Mouse (Mus musculus): ENCODE results near the gene Ttc25. TPM values are rescaled to one million over a fixed set of nuclear protein-coding genes. Genes with fewer than 3 reads are reported as not detected.
"Not testable (repeated sequence)": the region's sequence is repeated elsewhere in the genome, so short reads cannot be mapped to it uniquely, and the experiment has no call there.

The Ttc25 gene
- polyA plus RNA-seq, 1 experiment from 2014 or later: 1.2 TPM

GRCm38 (mm10) chr11:100533871-100534270, 11.5 kb upstream of the Ttc25 start:
- Histone ChIP-seq H3K9me3 (no peaks in the 10 kb centered on the region), H3K4me3 (replicated peaks) (no peak overlapping the region), H3K27me3 (no peaks in the 10 kb centered on the region), H3K4me2 (no peak overlapping the region), H3K27ac (no peak overlapping the region), H3K36me3 (no peaks in the 10 kb centered on the region), H3K9ac (replicated peaks) (no peak overlapping the region), H3K4me1 (replicated peaks) (no peaks in the 10 kb centered on the region)
- ATAC-seq (ENCODE audit: insufficient number of reproducible peaks, insufficient read depth, low FRiP score, low TSS enrichment, low read depth): no peak
- WGBS: 74% methylated on average over 6 of the region's 6 CpGs

- ATAC-seq (ENCODE audit: insufficient number of reproducible peaks, insufficient read depth, low FRiP score, low TSS enrichment, low read depth); H3K27me3 ChIP-seq; H3K4me3 ChIP-seq (replicated peaks); H3K4me1 ChIP-seq (replicated peaks); H3K27ac ChIP-seq; H3K9ac ChIP-seq (replicated peaks); H3K9me3 ChIP-seq; H3K4me2 ChIP-seq; H3K36me3 ChIP-seq: not testable (repeated sequence)
- WGBS: 86% methylated on average over 2 of the region's 2 CpGs
Measured at GRCm38 (mm10) chr11:100534411-100534810, 11.0 kb upstream of the Ttc25 start.

GRCm38 (mm10) chr11:100534821-100535220, 10.6 kb upstream of the Ttc25 start:
- H3K9me3 ChIP-seq; H3K4me1 ChIP-seq (replicated peaks); H3K4me2 ChIP-seq; H3K9ac ChIP-seq (replicated peaks); H3K27me3 ChIP-seq; H3K4me3 ChIP-seq (replicated peaks); H3K36me3 ChIP-seq; H3K27ac ChIP-seq; ATAC-seq (ENCODE audit: insufficient number of reproducible peaks, insufficient read depth, low FRiP score, low TSS enrichment, low read depth): not testable (repeated sequence)
- WGBS: 83% methylated on average over 6 of the region's 6 CpGs

GRCm38 (mm10) chr11:100535996-100536395, 9.4 kb upstream of the Ttc25 start:
- ATAC-seq (ENCODE audit: insufficient number of reproducible peaks, insufficient read depth, low FRiP score, low TSS enrichment, low read depth): no peak
- H3K27me3 ChIP-seq: no peaks in the 10 kb centered on the region
- H3K4me2 ChIP-seq: no peak overlapping the region
- WGBS: 89% methylated on average over 1 of the region's 1 CpGs
- H3K4me3 ChIP-seq (replicated peaks): no peak overlapping the region
- no peaks in the 10 kb centered on the region for H3K4me1 ChIP-seq (replicated peaks)
- no peak overlapping the region for H3K27ac ChIP-seq
- no peaks in the 10 kb centered on the region for H3K36me3 ChIP-seq
- H3K9ac ChIP-seq (replicated peaks): no peak overlapping the region
- H3K9me3 ChIP-seq: no peaks in the 10 kb centered on the region

- H3K4me2 ChIP-seq: no peak overlapping the region
- H3K36me3 ChIP-seq: no peaks in the 10 kb centered on the region
- H3K27ac ChIP-seq: no peak overlapping the region
- ATAC-seq (ENCODE audit: insufficient number of reproducible peaks, insufficient read depth, low FRiP score, low TSS enrichment, low read depth): no peak
- no peak overlapping the region for H3K4me3 ChIP-seq (replicated peaks)
- H3K9ac ChIP-seq (replicated peaks): no peak overlapping the region
- H3K4me1 ChIP-seq (replicated peaks): no peaks in the 10 kb centered on the region
- no peaks in the 10 kb centered on the region for H3K9me3 ChIP-seq
- H3K27me3 ChIP-seq: no peaks in the 10 kb centered on the region
Measured at GRCm38 (mm10) chr11:100536466-100536865, 8.9 kb upstream of the Ttc25 start.

- WGBS: 56% methylated on average over 6 of the region's 6 CpGs
- H3K9ac ChIP-seq (replicated peaks): no peak overlapping the region
- no peak for ATAC-seq (ENCODE audit: insufficient number of reproducible peaks, insufficient read depth, low FRiP score, low TSS enrichment, low read depth)
Measured at GRCm38 (mm10) chr11:100540966-100541365, 4.4 kb upstream of the Ttc25 start.

GRCm38 (mm10) chr11:100541577-100541976, 3.8 kb upstream of the Ttc25 start:
- no peaks in the 10 kb centered on the region for H3K9me3 ChIP-seq
- H3K36me3 ChIP-seq: no peaks in the 10 kb centered on the region
- WGBS: 88% methylated on average over 2 of the region's 2 CpGs
- H3K4me3 ChIP-seq (replicated peaks): no peak overlapping the region
- H3K4me2 ChIP-seq: no peak overlapping the region
- H3K9ac ChIP-seq (replicated peaks): no peak overlapping the region
- H3K4me1 ChIP-seq (replicated peaks): peaks cover 12% of the 10 kb centered on the region; the same call in 1 of the 2 replicates
- ATAC-seq (ENCODE audit: insufficient number of reproducible peaks, insufficient read depth, low FRiP score, low TSS enrichment, low read depth): no peak
- H3K27ac ChIP-seq: no peak overlapping the region
- no peaks in the 10 kb centered on the region for H3K27me3 ChIP-seq

More at GRCm38 (mm10) chr11:100540966-100541365, 4.4 kb upstream of the Ttc25 start:
- no peak overlapping the region for H3K27ac ChIP-seq
- no peaks in the 10 kb centered on the region for H3K36me3 ChIP-seq
- no peak overlapping the region for H3K4me3 ChIP-seq (replicated peaks)
- H3K9me3 ChIP-seq: no peaks in the 10 kb centered on the region
- no peak overlapping the region for H3K4me2 ChIP-seq
- peaks cover 11% of the 10 kb centered on the region; the same call in 1 of the 2 replicates for H3K4me1 ChIP-seq (replicated peaks)
- no peaks in the 10 kb centered on the region for H3K27me3 ChIP-seq

GRCm38 (mm10) chr11:100545746-100546085, 309 bp downstream of the Ttc25 start:
- 0 out of 2 replicates have a peak overlapping the region, but pooled peaks have one; percentile 12 for H3K27ac ChIP-seq
- peak; percentile 54; the same call in 1 of the 2 replicates for ATAC-seq (ENCODE audit: insufficient number of reproducible peaks, insufficient read depth, low FRiP score, low TSS enrichment, low read depth)
- H3K4me3 ChIP-seq (replicated peaks): peak overlapping the region; percentile 43
- peaks cover 12% of the 10 kb centered on the region; the same call in 1 of the 2 replicates for H3K4me1 ChIP-seq (replicated peaks)
- no peaks in the 10 kb centered on the region for H3K9me3 ChIP-seq
- 30% methylated on average over 7 of the region's 7 CpGs for WGBS
- peak overlapping the region; percentile 58 for H3K4me2 ChIP-seq
- H3K27me3 ChIP-seq: no peaks in the 10 kb centered on the region
- no peaks in the 10 kb centered on the region for H3K36me3 ChIP-seq
- peak overlapping the region; percentile 53 for H3K9ac ChIP-seq (replicated peaks)

- Histone ChIP-seq H3K27ac (no peak overlapping the region), H3K27me3 (no peaks in the 10 kb centered on the region), H3K4me1 (replicated peaks) (peaks cover 12% of the 10 kb centered on the region; the same call in 1 of the 2 replicates), H3K36me3 (no peaks in the 10 kb centered on the region), H3K4me3 (replicated peaks) (no peak overlapping the region), H3K9me3 (no peaks in the 10 kb centered on the region), H3K4me2 (no peak overlapping the region), H3K9ac (replicated peaks) (no peak overlapping the region)
- ATAC-seq (ENCODE audit: insufficient number of reproducible peaks, insufficient read depth, low FRiP score, low TSS enrichment, low read depth): no peak
- 91% methylated on average over 6 of the region's 6 CpGs for WGBS
Measured at GRCm38 (mm10) chr11:100546955-100547354, 1.5 kb downstream of the Ttc25 start.

GRCm38 (mm10) chr11:100548141-100548540, 2.7 kb downstream of the Ttc25 start:
- WGBS: 83% methylated on average over 6 of the region's 6 CpGs
- Histone ChIP-seq H3K4me3 (replicated peaks) (no peak overlapping the region), H3K27me3 (no peaks in the 10 kb centered on the region), H3K9me3 (no peaks in the 10 kb centered on the region), H3K9ac (replicated peaks) (no peak overlapping the region), H3K27ac (no peak overlapping the region), H3K4me2 (no peak overlapping the region), H3K4me1 (replicated peaks) (peaks cover 12% of the 10 kb centered on the region; the same call in 1 of the 2 replicates), H3K36me3 (no peaks in the 10 kb centered on the region)
- no peak for ATAC-seq (ENCODE audit: insufficient number of reproducible peaks, insufficient read depth, low FRiP score, low TSS enrichment, low read depth)

- Histone ChIP-seq H3K27ac (no peak overlapping the region), H3K9me3 (no peaks in the 10 kb centered on the region), H3K36me3 (no peaks in the 10 kb centered on the region), H3K27me3 (no peaks in the 10 kb centered on the region), H3K9ac (replicated peaks) (no peak overlapping the region), H3K4me1 (replicated peaks) (peaks cover 12% of the 10 kb centered on the region; the same call in 1 of the 2 replicates), H3K4me3 (replicated peaks) (no peak overlapping the region), H3K4me2 (no peak overlapping the region)
- WGBS: 87% methylated on average over 8 of the region's 8 CpGs
- ATAC-seq (ENCODE audit: insufficient number of reproducible peaks, insufficient read depth, low FRiP score, low TSS enrichment, low read depth): no peak
Measured at GRCm38 (mm10) chr11:100549466-100549865, 4.1 kb downstream of the Ttc25 start.

- no peaks in the 10 kb centered on the region for H3K9me3 ChIP-seq
- H3K4me1 ChIP-seq (replicated peaks): peaks cover 7% of the 10 kb centered on the region; the same call in 1 of the 2 replicates
- H3K4me3 ChIP-seq (replicated peaks): no peak overlapping the region
- 72% methylated on average over 6 of the region's 6 CpGs for WGBS
- H3K27me3 ChIP-seq: no peaks in the 10 kb centered on the region
- H3K4me2 ChIP-seq: no peak overlapping the region
- no peak overlapping the region for H3K9ac ChIP-seq (replicated peaks)
- H3K27ac ChIP-seq: no peak overlapping the region
- no peaks in the 10 kb centered on the region for H3K36me3 ChIP-seq
- no peak for ATAC-seq (ENCODE audit: insufficient number of reproducible peaks, insufficient read depth, low FRiP score, low TSS enrichment, low read depth)
Measured at GRCm38 (mm10) chr11:100550101-100550500, 4.7 kb downstream of the Ttc25 start.

Data from limb, embryonic 12.5 days (tissue).